Mouse (Mus musculus): ENCODE measurements around the gene Poln.

DNA sequence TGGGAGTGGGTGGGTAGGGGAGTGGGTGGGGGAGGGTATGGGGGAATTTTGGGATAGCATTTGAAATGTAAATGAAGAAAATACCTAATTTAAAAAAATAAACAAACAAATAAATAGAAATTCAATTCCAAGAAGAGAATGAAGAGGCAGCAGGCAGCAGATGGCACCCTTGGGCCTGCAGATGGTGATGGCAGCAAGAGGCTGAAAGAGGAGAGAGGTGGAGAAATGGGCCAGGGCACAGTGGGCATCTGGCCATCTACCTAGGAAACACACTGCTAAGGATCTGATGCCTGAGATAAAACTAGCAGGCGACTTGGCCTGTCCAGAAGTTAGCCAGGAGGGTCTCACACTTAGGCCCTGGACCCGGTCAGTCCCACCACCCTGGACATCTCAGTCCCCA lies 35.7 kb upstream of the Poln start:
- TF ChIP-seq CTCF (IDR thresholded peaks at IDR 0.05; ENCODE audit: borderline replicate concordance, insufficient read depth, low read length) (no peak), POLR2A (IDR thresholded peaks at IDR 0.05; ENCODE audit: low read depth, low read length) (no peak)
